Mouse (Mus musculus): Measurements from ENCODE around the gene Gm20388. TPM values are rescaled to one million over a fixed set of nuclear protein-coding genes. Genes with fewer than 3 reads are reported as not detected.

Gene Gm20388
- total RNA-seq, 1 experiment from 2014 or later: 35.7 TPM

DNA sequence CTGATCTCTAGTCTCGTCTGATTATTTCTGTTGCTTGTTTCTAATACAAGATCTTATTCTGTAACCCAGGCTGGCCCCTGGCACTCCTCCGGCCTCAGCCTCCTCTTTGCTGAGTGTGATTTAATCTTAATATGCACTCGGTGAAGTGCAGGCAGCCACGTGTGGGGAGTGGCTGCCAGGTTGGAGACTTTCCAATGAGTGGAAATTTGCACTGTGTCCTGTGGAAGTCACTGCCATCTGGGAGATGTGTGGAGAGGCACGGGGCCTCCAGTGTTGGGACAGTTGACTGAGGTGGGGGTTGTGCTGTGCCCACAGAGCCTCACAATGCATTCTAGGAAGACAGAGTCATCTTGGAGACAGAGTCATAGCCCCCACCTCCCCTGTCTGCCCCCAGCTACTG, 1871.9 kb downstream of the Gm20388 start:
- no peak for ATAC-seq (replicated peaks; ENCODE audit: low read depth, poor library complexity, severe bottlenecking)

DNA sequence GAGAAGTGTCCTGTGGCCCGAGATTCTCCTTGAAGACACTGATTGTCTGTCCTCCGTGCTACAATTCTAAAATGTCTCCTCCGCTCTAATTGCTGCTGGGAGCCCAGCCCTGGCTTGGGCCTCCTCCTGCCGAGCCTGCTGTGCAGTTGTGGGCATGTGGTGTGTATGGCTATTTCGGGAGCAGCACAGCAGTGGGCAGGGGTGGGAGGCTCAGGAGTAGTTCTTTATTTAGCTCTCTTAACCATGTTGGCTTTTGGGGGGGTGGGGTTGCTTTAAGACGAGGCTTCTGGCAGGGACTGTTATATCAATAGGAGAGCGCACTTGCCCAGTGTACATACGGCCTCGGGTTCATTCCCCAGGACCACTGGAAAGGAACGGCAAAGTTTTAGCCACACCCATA, 1875.9 kb downstream of the Gm20388 start:
- ATAC-seq (replicated peaks; ENCODE audit: low read depth, poor library complexity, severe bottlenecking): no peak

DNA sequence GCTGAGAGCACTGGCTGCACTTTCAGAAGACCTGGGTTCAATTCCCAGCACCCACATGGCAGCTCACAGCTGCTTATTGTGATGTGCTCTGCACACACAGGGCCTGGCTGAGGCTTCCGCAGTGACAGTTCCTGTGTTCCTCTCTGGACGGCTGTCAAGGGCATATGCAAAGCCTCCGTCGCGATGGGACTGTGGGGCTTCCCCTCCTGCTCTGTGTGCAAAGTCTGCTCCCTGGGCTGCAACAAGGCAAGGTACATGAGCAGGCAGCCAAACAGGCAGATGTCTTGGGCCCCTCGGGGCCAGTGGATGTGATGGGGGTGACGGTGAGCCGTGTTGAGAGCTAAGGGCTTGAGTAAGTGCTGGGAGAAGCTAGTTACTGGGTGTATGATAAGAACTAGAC, 1878.1 kb downstream of the Gm20388 start:
- ATAC-seq (replicated peaks; ENCODE audit: low read depth, poor library complexity, severe bottlenecking): no peak

DNA sequence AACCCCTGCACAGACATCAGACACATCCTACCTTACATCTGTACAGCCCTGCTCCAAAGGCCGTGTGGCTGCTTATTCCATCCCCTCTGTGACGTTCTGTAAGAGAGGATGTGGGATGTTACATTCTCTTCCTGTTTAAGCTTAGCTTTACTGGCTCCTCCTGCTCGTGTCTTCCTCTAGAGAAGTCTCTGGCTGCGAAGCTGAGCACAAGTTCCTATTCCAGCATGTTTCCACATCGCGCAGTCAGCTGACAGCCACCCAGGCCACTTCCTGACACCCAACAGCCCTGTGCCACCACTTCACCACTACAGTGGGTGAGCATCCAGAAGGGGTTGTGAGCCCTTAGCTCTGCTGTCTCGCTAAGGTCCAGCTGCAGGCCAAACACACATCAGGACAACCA, 1881.5 kb downstream of the Gm20388 start:
- peak; percentile 81 for ATAC-seq (replicated peaks; ENCODE audit: low read depth, poor library complexity, severe bottlenecking)

DNA sequence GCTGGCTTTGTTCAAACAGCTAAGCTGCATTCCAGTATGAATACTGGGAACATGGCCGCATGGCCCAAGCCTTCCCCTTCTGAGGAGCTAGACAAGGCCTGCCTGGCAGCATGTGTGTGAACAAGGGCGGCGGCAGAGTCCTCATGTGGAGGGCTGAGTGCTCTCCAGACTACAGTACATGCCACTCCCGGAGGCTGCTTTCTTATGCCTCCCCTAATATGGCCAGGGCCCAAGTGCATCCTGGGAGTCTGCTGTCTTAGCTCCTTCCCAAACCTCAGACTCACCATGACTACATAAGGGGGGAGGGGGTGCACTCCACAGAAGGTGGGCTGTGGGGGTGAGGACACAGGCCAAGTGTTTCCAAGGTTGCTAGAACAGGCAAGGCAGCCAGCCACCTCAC, 1882.0 kb downstream of the Gm20388 start:
- no peak for ATAC-seq (replicated peaks; ENCODE audit: low read depth, poor library complexity, severe bottlenecking)

DNA sequence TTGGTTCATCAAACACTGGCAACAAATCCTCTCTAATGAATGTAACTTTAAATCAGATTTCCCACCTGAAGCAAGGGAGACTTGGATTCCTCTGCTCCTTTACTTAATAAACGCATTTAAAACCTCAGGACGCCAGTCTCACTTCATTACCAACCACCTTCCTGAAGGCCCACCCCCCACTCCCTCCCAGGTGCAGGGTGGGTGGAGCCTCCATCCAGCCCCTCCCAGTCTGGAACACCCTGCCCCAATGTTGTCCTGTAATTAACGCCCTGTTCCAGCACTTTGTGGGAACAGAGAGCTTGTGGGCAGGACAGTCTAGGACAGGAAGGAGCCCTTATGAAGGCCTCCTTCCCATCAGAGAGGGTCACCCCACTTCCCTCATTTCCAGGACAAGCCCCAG, 1883.5 kb downstream of the Gm20388 start:
- no peak for ATAC-seq (replicated peaks; ENCODE audit: low read depth, poor library complexity, severe bottlenecking)

DNA sequence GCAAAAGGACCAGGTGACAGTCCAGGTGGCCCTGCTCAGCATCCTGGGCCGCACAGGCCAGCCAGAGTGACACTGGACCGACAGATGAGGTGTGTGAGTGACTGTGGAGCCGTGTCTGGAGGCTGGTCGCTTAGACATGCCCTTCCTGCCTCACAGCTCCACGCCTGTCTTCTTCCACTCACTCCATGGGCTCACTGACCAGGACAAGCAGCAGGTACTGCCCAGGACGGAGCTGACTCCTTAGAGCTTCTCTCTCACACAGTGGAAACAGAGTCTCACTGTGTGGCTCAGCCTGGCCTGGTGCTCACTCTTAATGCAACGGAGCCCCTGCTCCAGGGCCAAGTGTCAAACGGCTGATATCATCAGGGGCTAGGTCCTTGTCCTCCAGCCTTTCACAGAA, 1884.8 kb downstream of the Gm20388 start:
- ATAC-seq (replicated peaks; ENCODE audit: low read depth, poor library complexity, severe bottlenecking): no peak

DNA sequence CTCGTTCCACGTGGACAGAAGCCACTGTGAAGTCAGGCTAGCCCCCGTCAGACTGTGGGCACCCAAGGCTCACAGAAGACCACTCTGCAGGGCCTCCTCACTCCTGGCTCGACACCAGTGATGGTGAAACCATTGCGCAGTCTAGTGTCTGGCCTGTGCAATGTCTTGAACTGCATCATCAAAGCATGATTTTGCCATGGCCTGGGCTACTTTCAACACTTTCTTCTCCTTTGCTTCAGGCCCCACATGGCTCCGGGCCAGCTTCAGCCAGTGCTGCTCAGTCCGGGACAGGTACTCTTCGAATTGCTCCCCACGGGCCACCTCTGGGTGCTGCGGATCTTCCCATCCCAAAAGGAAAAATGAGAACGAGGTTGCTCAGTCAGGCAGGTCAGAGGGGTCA, 1885.8 kb downstream of the Gm20388 start:
- ATAC-seq (replicated peaks; ENCODE audit: low read depth, poor library complexity, severe bottlenecking): no peak

DNA sequence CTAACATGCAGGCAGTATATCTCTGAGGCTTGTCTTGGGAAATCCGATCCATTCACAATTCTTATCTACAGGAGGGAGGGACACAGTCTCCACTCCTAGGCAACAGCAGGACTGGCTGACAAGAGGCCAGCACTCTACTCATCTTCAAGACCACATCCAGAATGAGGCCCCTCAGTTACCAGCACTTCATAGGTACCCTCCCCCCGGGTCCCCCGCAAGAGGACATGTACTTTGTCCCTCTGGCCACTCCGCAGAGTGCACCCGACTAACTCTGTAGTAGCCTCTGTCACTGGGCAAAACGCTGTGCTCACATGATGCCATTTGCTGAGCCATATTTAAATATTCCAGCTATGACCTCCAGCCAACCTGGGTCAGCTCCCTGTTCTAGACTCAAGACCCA, 1887.8 kb downstream of the Gm20388 start:
- no peak for ATAC-seq (replicated peaks; ENCODE audit: low read depth, poor library complexity, severe bottlenecking)

DNA sequence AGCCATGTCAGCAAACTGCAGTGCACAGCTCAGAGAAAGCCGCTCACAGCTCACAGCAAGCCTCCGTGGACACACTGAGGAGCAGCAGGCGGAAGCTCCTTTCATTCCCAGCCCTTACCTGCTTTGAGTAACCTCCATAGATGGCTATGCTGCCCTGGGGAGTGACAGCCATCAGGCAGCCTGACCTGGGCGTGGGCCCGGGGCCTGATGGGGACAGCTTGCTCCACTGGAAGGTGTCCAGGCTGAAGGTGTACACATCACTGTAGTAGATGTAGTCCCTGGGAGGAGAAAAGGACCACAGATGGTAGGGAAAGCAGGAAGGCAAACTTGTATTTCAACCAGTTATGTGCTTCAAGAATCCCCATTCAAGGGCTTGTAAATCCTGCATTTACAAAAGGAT, 1894.2 kb downstream of the Gm20388 start:
- no peak for ATAC-seq (replicated peaks; ENCODE audit: low read depth, poor library complexity, severe bottlenecking)

DNA sequence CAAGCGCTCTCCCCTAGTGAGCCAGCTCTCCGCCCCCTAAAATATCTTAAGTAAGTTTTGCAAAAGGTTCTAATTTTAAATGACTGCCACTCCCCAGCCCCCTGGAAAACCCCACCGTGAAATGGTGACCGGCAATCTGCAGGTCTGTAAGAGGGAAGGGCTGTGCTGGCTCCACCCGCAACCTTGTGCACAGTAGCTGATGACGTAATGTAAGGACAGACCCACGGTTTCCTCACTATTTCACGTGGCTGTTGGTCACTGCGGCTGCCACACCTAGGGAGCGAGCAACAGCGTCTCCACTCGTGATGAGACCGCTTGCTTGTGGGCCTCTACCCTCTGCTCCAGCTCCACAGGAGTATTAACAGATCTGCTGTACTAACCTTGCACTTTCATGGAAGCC, 1895.5 kb downstream of the Gm20388 start:
- no peak for ATAC-seq (replicated peaks; ENCODE audit: low read depth, poor library complexity, severe bottlenecking)

DNA sequence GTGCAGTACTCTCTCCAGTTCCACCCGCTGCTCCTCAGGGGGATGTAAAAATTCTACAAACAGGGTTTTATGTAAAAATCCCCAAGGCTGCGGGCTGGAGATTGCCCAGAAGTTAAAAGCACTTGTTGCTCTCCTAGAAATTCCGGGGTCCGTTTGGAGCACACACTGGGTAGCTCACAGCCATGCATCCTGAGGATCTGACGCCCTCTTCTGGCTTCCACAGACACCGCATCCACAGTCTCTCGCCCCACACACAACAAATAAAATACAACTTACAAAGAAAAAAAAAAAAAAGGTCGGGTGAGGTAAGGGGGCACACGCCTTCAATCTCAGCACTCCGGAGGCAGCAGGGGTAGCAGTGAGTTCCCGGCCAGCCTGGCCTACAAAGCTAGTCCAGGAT, 1897.4 kb downstream of the Gm20388 start:
- no peak for ATAC-seq (replicated peaks; ENCODE audit: low read depth, poor library complexity, severe bottlenecking)

DNA sequence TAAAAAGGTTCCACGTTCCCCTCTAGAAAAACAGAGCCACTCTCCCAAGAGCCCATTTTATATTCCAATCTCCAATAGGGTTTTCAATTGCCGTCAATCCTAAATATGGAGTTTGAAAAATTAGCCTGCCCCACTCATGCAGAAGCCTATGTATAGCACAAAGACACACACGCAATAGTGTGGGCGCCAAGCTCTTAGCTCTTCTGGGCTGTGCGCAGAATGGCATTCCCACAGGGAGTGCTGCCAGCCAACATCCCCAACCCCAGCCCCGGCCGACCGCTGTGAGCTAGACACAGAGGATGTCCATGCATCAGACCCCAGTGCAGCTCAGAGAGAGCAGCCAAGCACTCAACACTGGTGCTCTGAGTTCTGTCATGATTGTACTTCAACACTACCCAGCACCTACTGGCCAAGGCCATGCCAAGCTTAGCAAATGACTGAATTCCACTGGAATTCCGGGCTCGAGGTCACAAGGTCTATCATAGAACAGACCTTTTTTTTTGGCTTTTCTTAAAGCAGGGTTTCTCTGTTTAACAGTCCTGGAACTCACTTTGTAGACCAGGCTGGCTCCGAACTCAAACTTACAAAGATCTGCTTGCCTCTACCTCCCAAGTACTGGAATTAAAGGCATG, 1899.0 kb downstream of the Gm20388 start:
- ATAC-seq (replicated peaks; ENCODE audit: low read depth, poor library complexity, severe bottlenecking): no peak

DNA sequence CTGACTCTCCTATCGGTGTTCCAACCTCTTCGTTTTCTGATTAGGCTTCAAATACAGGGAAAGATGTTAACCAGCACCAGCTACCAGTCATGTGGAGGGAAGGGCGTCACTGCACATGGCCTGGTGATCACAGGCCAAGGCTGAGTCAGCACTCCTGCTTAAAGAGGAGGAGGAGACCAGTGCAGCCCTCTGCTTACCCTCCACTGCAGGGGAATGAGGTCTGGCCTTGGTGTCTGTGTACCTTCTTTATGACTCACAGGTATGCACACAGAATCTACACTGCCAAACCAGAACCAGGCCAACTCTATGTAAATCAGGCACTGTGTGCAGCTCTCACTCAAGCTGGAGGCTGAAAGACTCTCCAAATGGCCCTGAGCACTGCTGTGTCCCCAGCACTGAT, 1900.9 kb downstream of the Gm20388 start:
- no peak for ATAC-seq (replicated peaks; ENCODE audit: low read depth, poor library complexity, severe bottlenecking)

DNA sequence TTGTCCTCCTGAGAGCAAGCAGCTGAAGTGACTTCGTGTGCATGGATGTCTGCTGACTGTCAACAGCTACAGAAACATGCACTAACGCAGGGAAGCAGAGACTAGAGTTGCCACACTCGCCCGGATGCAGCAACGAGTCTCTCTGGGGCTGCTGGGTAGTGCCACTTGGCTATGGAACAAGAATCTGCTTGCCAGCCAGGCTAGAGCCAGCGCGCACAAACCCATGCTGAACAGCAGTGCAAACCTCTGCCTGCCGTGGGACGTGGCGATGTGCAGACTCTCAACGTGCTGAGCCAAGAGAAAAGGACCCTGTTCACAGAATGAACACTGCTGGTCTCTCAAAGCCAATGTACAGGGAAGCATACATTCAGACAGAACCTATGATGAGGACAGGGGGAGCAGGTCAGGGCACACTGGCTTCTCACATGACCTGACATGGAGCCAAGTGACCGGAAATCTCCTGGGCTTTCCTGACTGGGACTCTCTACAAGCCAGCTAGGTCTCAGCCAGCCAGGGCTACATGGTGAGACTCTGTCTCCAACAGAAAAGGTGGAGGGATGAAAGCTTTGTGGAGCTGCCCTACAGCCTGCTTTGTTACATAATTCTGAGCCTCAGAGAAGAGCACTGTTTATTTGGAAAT, 1901.4 kb downstream of the Gm20388 start:
- ATAC-seq (replicated peaks; ENCODE audit: low read depth, poor library complexity, severe bottlenecking): no peak

DNA sequence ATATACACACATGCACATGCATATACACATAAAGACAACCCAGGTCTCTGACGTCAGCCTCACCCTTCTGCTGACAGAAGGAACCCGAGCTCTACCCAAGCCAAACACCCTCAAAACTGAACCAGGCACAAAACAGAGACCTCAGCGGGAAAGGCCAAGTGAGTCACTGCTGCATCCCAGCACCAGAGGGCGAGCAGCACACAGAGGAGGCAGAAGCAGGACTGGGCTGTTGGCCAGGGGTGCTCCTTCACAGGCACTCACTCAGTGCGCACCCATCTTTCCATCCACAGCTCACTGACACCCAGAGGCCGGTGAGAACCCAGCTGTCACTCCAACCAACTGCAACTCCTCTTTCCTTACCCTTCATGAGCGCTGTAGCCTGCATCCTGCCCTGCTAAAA, 1907.6 kb downstream of the Gm20388 start:
- ATAC-seq (replicated peaks; ENCODE audit: low read depth, poor library complexity, severe bottlenecking): no peak

DNA sequence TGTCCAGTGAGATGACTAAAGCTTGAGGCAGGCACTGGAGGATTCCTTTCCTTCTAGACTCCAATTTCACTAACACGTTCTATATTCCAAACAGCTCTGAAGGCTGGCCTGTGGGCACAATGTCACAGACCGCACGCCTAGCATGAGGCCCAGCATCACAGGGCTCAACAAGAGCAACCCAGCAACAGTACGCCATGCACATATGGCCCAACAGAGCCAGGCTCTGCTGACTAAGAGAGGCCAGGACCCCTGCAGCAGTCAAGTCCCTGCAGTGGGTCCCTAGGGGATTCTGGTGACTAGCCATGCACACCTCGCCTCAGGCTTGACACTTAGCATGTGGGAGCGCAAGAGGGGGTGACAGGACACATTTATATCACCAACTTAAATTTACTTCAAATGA, 1910.2 kb downstream of the Gm20388 start:
- no peak for ATAC-seq (replicated peaks; ENCODE audit: low read depth, poor library complexity, severe bottlenecking)

DNA sequence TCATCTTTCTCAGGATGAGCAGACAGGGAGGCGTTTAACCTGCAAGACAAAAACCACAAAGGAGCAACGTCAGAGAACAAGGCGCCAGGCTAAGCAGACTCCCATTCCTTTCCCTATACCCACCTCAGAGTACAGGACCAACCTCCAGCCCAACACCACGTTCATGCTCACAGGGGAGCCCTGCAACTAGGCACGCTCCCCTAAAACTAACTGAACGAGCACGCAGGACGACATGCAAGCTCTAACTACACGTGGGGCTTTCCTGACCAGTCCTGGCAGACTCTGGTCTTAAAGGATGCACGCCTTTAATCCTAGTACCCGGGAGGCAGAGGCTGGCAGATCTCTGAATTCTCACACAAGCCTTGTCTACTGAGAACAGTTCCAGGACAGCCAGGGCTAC, 1910.7 kb downstream of the Gm20388 start:
- ATAC-seq (replicated peaks; ENCODE audit: low read depth, poor library complexity, severe bottlenecking): no peak

DNA sequence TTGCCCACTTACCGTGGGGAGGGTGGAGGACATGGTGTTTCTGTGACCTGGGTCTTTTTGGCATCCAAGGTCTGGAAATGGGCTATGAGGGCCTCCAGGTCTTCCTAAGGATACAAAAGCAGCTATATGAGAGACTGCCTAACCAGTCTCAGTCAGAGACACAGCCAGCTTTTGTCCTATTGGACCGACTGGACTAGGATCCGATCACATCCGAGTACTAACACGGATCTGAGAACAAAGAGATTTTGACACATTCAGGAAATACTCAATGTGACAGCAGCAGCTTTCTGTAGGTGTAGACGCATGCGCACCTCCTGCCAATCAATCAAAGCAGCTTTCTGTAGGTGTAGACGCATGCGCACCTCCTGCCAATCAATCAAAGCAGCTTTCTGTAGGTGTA, 1911.1 kb downstream of the Gm20388 start:
- no peak for ATAC-seq (replicated peaks; ENCODE audit: low read depth, poor library complexity, severe bottlenecking)

DNA sequence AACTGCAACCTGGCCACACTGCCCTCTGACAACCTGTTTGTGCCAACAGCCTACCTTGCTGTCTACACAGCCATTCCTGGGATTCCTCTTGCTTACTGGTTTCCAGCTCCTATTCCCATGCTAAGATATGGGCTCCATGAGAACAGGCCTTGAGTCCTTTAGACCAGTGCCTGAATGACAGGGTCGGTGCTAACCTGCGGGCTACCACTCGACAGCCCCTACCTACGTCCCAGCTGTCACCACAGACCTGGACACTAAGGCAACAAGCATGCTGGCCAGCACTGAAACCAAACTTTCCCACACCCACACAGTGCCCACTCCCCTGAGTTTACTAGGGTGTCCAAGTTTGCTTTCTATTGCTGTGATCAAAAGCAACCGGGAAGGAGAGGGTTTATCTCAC, 1917.1 kb downstream of the Gm20388 start:
- no peak for ATAC-seq (replicated peaks; ENCODE audit: low read depth, poor library complexity, severe bottlenecking)

DNA sequence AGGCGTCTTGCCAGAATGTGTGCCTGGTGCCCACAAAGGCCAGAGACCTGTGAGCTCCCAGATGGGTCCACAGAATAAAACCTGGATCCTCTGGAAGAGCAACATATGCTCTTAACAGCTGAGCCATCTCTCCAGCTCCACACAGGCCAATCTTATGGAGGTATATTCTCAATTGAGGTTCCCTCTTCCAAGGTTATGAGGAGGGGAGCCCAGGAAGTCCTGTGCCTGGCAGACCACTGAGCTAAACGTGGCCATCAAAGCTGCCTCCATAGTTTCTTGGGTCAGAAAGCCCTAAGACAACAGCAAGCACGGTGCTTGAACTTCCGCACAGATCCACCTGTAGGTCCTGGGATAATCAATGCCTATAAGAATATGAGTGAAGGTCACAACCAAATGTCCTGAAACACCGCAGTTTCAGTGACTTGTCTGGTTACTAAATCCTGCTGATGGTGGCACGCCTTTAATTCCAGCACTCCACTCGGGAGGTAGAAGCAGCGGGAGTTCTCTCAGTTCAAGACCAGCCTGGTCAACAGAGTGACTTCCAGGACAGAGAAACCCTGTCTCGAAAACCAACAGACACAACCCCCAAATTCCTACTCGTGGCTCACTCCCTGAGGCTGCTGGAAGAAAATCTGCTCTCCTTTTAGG, 1917.9 kb downstream of the Gm20388 start:
- ATAC-seq (replicated peaks; ENCODE audit: low read depth, poor library complexity, severe bottlenecking): no peak

Measured in common myeloid progenitor, adult 5-6 weeks (primary cell).